Mouse (Mus musculus): Measurements from ENCODE around the gene Lrrc2. TPM values are rescaled to one million over a fixed set of nuclear protein-coding genes. Genes with fewer than 3 reads are reported as not detected.

Lrrc2 gene
- polyA plus RNA-seq, 1 experiment from 2014 or later, result 0.33 TPM

DNA sequence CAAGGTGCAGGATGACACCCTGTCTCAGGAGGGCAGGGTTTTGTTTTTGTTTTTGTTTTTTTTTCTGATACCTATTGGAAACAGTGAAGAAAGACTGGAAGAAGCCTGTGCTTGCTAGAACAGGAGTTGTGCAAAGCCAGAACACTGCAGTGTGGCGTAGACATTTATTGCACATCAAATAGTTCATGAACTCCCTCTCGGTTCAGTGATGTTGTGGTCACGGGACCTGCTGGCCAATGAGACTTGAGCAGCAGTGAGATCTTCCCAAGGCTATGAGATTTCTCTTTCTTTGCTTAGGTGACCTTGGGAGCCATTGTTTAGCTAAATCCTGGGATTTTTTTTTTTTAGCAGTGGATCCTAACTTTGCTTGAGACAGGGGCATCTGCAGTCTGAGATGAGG lies 36.7 kb downstream of the Lrrc2 start:
- no peak overlapping the region for H3K9ac ChIP-seq (ENCODE audit: low read length)
- H3K4me3 ChIP-seq (ENCODE audit: low read depth, low read length), result no peak overlapping the region
- no peaks in the 10 kb centered on the region for H3K9me3 ChIP-seq (ENCODE audit: control insufficient read depth, low read length)
- H3K4me1 ChIP-seq (ENCODE audit: control insufficient read depth, insufficient read depth, low read length), result no peaks in the 10 kb centered on the region
- DNase-seq (ENCODE audit: low spot score) (no peak), ATAC-seq (ENCODE audit: insufficient number of reproducible peaks, low FRiP score, low TSS enrichment, low read depth) (no peak)
- no peak overlapping the region for H3K4me2 ChIP-seq (ENCODE audit: low read depth, severe bottlenecking)
- no peak overlapping the region for H3K27ac ChIP-seq (replicated peaks; ENCODE audit: low read depth, low read length)
- no peaks in the 10 kb centered on the region for H3K36me3 ChIP-seq (ENCODE audit: control insufficient read depth, insufficient read depth, low read length)
- no peaks in the 10 kb centered on the region for H3K27me3 ChIP-seq (ENCODE audit: control insufficient read depth, insufficient read depth, low read length)
- WGBS, result 76% methylated on average over 3 of the region's 3 CpGs

DNA sequence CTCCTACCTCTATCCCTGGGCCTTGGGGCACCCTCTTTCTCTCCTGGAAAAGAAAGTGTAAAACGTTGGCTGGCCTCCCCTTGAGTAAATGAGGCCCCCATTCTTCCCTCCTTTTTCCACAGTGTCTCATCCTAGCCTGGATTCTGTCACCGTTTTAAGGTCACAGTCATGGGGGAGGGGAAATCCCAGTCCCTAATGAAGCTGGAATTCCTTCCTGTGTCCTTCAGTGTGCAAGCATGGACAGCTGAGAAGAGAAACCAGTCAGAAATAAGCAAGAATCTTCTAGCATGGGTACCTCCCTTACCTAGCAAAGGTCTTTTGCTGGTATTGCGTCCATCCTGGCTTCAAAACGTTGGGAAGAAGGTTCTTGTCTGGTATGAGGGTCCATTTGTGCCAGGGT lies 37.8 kb downstream of the Lrrc2 start:
- Histone ChIP-seq H3K4me3 (ENCODE audit: low read depth, low read length) (no peak overlapping the region), H3K4me1 (ENCODE audit: control insufficient read depth, insufficient read depth, low read length) (no peaks in the 10 kb centered on the region), H3K4me2 (ENCODE audit: low read depth, severe bottlenecking) (no peak overlapping the region), H3K27me3 (ENCODE audit: control insufficient read depth, insufficient read depth, low read length) (no peaks in the 10 kb centered on the region), H3K9ac (ENCODE audit: low read length) (no peak overlapping the region), H3K36me3 (ENCODE audit: control insufficient read depth, insufficient read depth, low read length) (no peaks in the 10 kb centered on the region), H3K27ac (replicated peaks; ENCODE audit: low read depth, low read length) (no peak overlapping the region), H3K9me3 (ENCODE audit: control insufficient read depth, low read length) (no peaks in the 10 kb centered on the region)
- DNase-seq (ENCODE audit: low spot score) (no peak), ATAC-seq (ENCODE audit: insufficient number of reproducible peaks, low FRiP score, low TSS enrichment, low read depth) (no peak)
- 65% methylated on average over 4 of the region's 4 CpGs for WGBS

DNA sequence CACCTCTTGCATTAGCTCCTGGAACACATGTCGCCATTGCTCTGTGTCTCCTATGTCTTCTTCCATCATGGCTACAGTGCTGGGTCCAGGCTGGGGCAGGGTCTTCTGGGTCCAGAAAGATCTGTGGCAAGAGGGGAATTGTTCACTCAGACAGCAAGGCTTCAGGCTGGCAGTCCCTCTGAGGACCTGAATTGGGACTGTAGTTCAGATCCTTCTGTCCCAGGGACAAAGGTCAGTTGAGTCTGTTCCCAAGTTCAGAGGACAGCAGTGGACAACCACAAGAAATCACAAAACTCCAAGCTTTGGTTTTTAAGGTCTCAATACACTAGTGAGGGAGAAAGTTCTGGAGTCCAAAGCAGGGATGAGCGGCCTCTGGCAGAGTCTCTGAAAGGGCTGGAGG lies 38.2 kb downstream of the Lrrc2 start:
- Histone ChIP-seq H3K27ac (replicated peaks; ENCODE audit: low read depth, low read length) (no peak overlapping the region), H3K36me3 (ENCODE audit: control insufficient read depth, insufficient read depth, low read length) (no peaks in the 10 kb centered on the region), H3K9me3 (ENCODE audit: control insufficient read depth, low read length) (no peaks in the 10 kb centered on the region), H3K4me1 (ENCODE audit: control insufficient read depth, insufficient read depth, low read length) (no peaks in the 10 kb centered on the region), H3K27me3 (ENCODE audit: control insufficient read depth, insufficient read depth, low read length) (no peaks in the 10 kb centered on the region), H3K9ac (ENCODE audit: low read length) (no peak overlapping the region), H3K4me3 (ENCODE audit: low read depth, low read length) (no peak overlapping the region), H3K4me2 (ENCODE audit: low read depth, severe bottlenecking) (no peak overlapping the region)
- ATAC-seq (ENCODE audit: insufficient number of reproducible peaks, low FRiP score, low TSS enrichment, low read depth), result no peak
- 91% methylated on average over 2 of the region's 2 CpGs for WGBS
- DNase-seq (ENCODE audit: low spot score), result no peak

DNA sequence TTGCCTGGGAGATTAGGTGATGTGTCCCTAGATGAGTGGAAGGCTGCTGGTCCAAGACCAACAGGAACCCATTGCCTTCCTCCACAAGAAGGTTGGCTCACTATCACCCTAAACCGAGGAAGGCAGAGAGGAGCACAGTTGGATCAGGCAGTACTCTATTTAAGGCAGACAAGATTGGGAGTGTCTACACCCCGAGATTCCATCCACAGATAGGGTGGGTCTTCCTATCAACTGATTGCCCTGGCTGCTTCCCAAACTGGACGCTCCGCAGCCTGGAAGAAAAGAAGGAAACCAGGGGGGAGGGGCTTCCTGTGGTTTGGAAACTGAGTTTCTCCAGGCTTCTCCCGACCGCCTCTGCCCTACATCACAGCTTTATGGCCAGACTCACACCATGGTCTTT lies 38.9 kb downstream of the Lrrc2 start, which contains the start of gene Rtp3:
Gene Rtp3, minus strand, starts transcription at position 380 of the 400 bp plus-strand sequence.
- Histone ChIP-seq H3K4me2 (ENCODE audit: low read depth, severe bottlenecking) (no peak within 1 kb of the TSS), H3K4me1 (ENCODE audit: control insufficient read depth, insufficient read depth, low read length) (no peaks in the 10 kb centered on the region), H3K9ac (ENCODE audit: low read length) (no peak within 1 kb of the TSS), H3K9me3 (ENCODE audit: control insufficient read depth, low read length) (no peaks in the 10 kb centered on the region), H3K27ac (replicated peaks; ENCODE audit: low read depth, low read length) (no peak within 1 kb of the TSS), H3K27me3 (ENCODE audit: control insufficient read depth, insufficient read depth, low read length) (no peaks in the 10 kb centered on the region), H3K36me3 (ENCODE audit: control insufficient read depth, insufficient read depth, low read length) (no peaks in the 10 kb centered on the region), H3K4me3 (ENCODE audit: low read depth, low read length) (no peak within 1 kb of the TSS)
- DNase-seq (ENCODE audit: low spot score) (no peak), ATAC-seq (ENCODE audit: insufficient number of reproducible peaks, low FRiP score, low TSS enrichment, low read depth) (no peak)
- 68% methylated on average over 6 of the region's 6 CpGs for WGBS

DNA sequence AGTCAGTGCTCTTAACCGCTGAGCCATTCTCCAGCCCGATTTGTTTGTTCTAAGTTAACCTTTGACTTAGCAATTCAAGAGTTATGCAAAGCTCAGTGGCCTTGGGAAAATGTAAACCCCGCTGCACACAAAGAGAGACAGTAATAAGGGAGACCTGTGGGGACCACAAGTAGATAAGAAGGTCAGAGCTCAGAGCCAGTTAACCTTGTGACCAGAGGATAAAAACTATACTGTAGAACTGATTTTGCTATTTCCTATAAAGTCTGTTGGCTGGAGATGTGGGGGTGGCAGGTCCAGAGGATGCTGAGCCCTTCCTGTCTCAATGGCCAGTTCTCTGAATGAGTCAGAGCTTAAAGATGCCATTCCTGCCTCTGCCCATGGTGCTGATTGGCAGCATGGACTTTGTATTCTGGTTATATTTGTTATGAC lies 42.0 kb downstream of the Lrrc2 start:
- DNase-seq (ENCODE audit: low spot score), result no peak
- no peak overlapping the region for H3K4me2 ChIP-seq (ENCODE audit: low read depth, severe bottlenecking)

DNA sequence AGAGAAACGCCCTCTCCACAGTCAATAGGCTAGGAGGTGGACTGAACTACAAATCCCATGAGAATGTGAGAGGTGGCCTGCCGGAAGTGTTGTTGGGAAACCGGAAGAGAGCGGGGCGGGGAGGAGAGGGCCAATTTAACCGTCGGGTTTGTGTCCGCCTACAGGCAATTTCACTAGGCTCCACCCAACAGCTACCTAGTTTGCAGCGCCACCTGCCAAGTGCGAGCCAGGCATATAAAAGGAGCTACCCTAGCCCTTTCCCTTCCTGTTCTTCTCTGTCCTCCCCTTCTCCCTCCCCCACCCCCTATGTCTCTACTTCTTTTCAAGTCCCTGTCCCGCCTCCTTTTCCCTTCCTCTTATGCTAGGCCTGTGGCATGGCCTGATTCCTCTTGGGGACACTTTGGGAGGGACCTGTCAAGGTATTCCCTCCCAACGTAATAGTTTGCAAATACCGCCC lies 43.4 kb downstream of the Lrrc2 start:
- ATAC-seq (ENCODE audit: insufficient number of reproducible peaks, low FRiP score, low TSS enrichment, low read depth), result peak; percentile 83
- Histone ChIP-seq H3K4me1 (ENCODE audit: control insufficient read depth, insufficient read depth, low read length) (no peaks in the 10 kb centered on the region), H3K27ac (replicated peaks; ENCODE audit: low read depth, low read length) (no peak overlapping the region), H3K27me3 (ENCODE audit: control insufficient read depth, insufficient read depth, low read length) (no peaks in the 10 kb centered on the region), H3K9me3 (ENCODE audit: control insufficient read depth, low read length) (no peaks in the 10 kb centered on the region), H3K9ac (ENCODE audit: low read length) (no peak overlapping the region), H3K4me3 (ENCODE audit: low read depth, low read length) (peak overlapping the region; percentile 17; the same call in 1 of the 2 replicates), H3K4me2 (ENCODE audit: low read depth, severe bottlenecking) (peak overlapping the region; percentile 21), H3K36me3 (ENCODE audit: control insufficient read depth, insufficient read depth, low read length) (no peaks in the 10 kb centered on the region)
- 8% methylated on average over 13 of the region's 13 CpGs for WGBS
- DNase-seq (ENCODE audit: low spot score), result peak; percentile 85

More for the DNA sequence above, 42.0 kb downstream of the Lrrc2 start:
- Histone ChIP-seq H3K27ac (replicated peaks; ENCODE audit: low read depth, low read length) (no peak overlapping the region), H3K36me3 (ENCODE audit: control insufficient read depth, insufficient read depth, low read length) (no peaks in the 10 kb centered on the region), H3K9me3 (ENCODE audit: control insufficient read depth, low read length) (no peaks in the 10 kb centered on the region), H3K27me3 (ENCODE audit: control insufficient read depth, insufficient read depth, low read length) (no peaks in the 10 kb centered on the region), H3K4me3 (ENCODE audit: low read depth, low read length) (no peak overlapping the region), H3K9ac (ENCODE audit: low read length) (no peak overlapping the region), H3K4me1 (ENCODE audit: control insufficient read depth, insufficient read depth, low read length) (no peaks in the 10 kb centered on the region)
- ATAC-seq (ENCODE audit: insufficient number of reproducible peaks, low FRiP score, low TSS enrichment, low read depth), result no peak
- 54% methylated on average over 3 of the region's 3 CpGs for WGBS

DNA sequence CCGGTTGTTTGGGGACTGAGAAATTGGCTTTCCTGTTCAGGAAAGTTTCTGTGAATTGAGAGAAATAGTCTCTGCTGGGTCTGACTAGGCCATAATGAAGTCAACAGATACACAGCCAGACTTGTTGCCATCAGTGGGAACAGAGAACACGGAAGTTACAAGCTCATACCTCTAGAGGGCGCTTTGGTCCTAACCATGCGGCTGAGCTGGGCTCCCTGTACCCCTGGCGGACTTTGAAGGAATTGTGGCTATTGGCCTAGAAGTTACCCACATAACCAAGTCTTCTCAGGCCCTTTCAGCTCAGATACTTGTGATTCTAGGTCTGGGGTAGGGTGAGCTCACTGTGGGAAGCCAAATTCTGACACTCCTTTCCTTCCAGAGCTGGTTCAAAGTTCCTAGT lies 45.9 kb downstream of the Lrrc2 start:
- Histone ChIP-seq H3K4me1 (ENCODE audit: control insufficient read depth, insufficient read depth, low read length) (no peaks in the 10 kb centered on the region), H3K9me3 (ENCODE audit: control insufficient read depth, low read length) (no peaks in the 10 kb centered on the region), H3K4me3 (ENCODE audit: low read depth, low read length) (no peak overlapping the region), H3K27ac (replicated peaks; ENCODE audit: low read depth, low read length) (no peak overlapping the region), H3K4me2 (ENCODE audit: low read depth, severe bottlenecking) (no peak overlapping the region), H3K36me3 (ENCODE audit: control insufficient read depth, insufficient read depth, low read length) (no peaks in the 10 kb centered on the region), H3K9ac (ENCODE audit: low read length) (no peak overlapping the region), H3K27me3 (ENCODE audit: control insufficient read depth, insufficient read depth, low read length) (no peaks in the 10 kb centered on the region)
- 4% methylated on average over 5 of the region's 5 CpGs for WGBS
- peak; percentile 80 for DNase-seq (ENCODE audit: low spot score)
- ATAC-seq (ENCODE audit: insufficient number of reproducible peaks, low FRiP score, low TSS enrichment, low read depth), result no peak; the same call in 1 of the 2 replicates

DNA sequence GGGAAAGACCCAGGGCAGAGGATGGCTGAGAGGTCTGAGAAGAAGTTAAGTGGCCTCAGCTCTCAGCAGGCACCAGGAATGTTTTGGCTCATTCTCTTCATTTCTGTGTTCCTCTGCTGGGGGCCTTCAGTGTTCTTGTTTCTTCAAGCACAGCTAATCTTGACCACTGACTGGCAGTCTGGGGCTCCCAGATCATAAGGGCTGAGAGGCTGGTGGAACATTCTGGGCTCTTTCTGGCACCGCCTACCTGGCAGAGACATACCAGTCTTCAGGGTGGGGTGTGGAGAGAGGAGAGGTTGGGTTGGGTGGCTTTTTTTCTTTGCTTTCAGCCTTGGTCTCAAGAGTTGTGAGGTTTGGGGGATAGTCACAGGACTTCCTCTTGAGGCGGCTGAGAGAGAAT lies 47.7 kb downstream of the Lrrc2 start:
- DNase-seq (ENCODE audit: low spot score), result no peak
- WGBS, result 93% methylated on average over 2 of the region's 2 CpGs
- Histone ChIP-seq H3K4me3 (ENCODE audit: low read depth, low read length) (no peak overlapping the region), H3K27ac (replicated peaks; ENCODE audit: low read depth, low read length) (no peak overlapping the region), H3K9me3 (ENCODE audit: control insufficient read depth, low read length) (no peaks in the 10 kb centered on the region), H3K9ac (ENCODE audit: low read length) (no peak overlapping the region), H3K27me3 (ENCODE audit: control insufficient read depth, insufficient read depth, low read length) (no peaks in the 10 kb centered on the region), H3K36me3 (ENCODE audit: control insufficient read depth, insufficient read depth, low read length) (no peaks in the 10 kb centered on the region), H3K4me1 (ENCODE audit: control insufficient read depth, insufficient read depth, low read length) (no peaks in the 10 kb centered on the region), H3K4me2 (ENCODE audit: low read depth, severe bottlenecking) (no peak overlapping the region)
- no peak for ATAC-seq (ENCODE audit: insufficient number of reproducible peaks, low FRiP score, low TSS enrichment, low read depth)

DNA sequence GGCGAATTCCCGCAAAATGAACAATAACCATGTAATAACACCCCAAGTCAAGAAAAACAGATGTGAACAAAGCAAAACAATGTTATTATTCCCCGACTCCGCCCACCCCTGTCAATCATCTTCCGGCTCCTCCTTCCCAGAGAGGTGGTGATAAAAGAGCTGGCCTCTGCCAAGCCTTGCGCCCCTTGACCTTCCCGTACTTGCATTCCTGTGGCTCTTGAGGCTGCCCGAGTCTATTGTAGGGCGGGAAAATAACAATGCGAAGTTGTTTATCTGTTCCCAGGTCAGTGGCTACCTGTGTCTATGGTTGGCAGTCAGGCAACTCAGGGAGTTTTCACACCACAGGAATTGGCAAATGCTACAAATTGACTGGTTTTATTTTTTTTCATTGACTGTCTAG lies 48.5 kb downstream of the Lrrc2 start:
- no peaks in the 10 kb centered on the region for H3K4me1 ChIP-seq (ENCODE audit: control insufficient read depth, insufficient read depth, low read length)
- WGBS, result 82% methylated on average over 10 of the region's 10 CpGs
- H3K9me3 ChIP-seq (ENCODE audit: control insufficient read depth, low read length), result no peaks in the 10 kb centered on the region
- DNase-seq (ENCODE audit: low spot score) (no peak), ATAC-seq (ENCODE audit: insufficient number of reproducible peaks, low FRiP score, low TSS enrichment, low read depth) (no peak)
- no peak overlapping the region for H3K4me2 ChIP-seq (ENCODE audit: low read depth, severe bottlenecking)
- H3K36me3 ChIP-seq (ENCODE audit: control insufficient read depth, insufficient read depth, low read length), result no peaks in the 10 kb centered on the region
- H3K4me3 ChIP-seq (ENCODE audit: low read depth, low read length), result no peak overlapping the region
- H3K9ac ChIP-seq (ENCODE audit: low read length), result no peak overlapping the region
- H3K27ac ChIP-seq (replicated peaks; ENCODE audit: low read depth, low read length), result no peak overlapping the region
- no peaks in the 10 kb centered on the region for H3K27me3 ChIP-seq (ENCODE audit: control insufficient read depth, insufficient read depth, low read length)
